Mouse (Mus musculus): ENCODE measurements around the gene Map4k5. TPM values are rescaled to one million over a fixed set of nuclear protein-coding genes. Genes with fewer than 3 reads are reported as not detected.

Map4k5 gene
- total RNA-seq, 2 experiments from 2014 or later = 22.4 to 24.3 TPM

DNA sequence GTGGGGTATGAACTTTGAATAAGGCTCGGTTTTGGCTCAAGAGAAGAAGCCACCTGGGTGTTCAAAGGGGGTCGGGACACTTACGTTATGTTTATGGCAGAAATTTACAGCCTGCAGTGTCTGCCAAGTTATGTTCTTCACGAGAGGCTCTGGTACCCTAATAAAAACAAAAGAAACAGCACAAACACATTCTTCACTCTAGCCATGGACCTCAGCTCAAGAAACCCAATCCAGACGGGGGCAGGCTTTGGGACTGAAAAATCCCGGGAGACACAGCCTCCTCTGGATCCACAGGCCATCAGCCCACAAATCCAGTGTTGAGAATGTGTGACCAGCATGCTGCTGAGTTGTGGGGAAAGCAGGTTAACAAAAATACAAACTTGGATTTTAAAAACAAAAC is 133.0 kb downstream of the Map4k5 start:
- DNase-seq = no peak
- intact Hi-C loops (cut with DNase I) = loop anchor here (5.0 kb wide), 1 partner anchor 57 kb away; no protein-coding TSS in a partner anchor

DNA sequence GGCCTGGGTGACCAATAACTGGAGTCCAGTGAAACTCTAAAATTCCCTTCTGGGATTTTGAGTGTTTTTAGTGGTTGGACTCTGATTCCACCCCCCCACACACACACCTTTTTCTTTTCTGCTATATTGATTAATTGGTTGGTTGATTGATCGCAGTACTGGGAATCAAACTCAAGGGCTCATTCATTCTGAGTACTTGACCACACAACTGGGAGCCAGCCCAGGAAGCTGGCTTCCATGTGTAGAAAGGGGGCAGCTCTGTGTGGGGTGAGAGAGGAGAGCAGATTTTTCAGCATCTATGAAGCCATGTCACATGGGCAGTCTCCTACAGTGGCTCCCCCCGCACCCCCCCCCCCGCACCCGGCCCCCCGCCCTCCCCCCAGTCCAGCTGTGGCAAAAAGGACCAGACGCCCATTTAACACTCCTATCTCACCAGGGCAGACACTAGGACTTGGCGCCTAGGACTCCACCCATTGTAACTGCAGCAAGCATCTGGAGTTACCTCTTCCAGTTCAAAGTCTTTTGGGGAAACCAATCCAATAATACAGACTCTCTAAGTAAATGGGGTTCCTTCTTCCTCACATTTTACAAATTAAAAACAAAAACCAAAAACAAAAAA is 133.6 kb downstream of the Map4k5 start:
- DNase-seq = no peak
- intact Hi-C loops (cut with DNase I) = loop anchor here (2.0 to 5.0 kb wide), 3 partner anchors 163 to 388 kb away; no protein-coding TSS in a partner anchor

DNA sequence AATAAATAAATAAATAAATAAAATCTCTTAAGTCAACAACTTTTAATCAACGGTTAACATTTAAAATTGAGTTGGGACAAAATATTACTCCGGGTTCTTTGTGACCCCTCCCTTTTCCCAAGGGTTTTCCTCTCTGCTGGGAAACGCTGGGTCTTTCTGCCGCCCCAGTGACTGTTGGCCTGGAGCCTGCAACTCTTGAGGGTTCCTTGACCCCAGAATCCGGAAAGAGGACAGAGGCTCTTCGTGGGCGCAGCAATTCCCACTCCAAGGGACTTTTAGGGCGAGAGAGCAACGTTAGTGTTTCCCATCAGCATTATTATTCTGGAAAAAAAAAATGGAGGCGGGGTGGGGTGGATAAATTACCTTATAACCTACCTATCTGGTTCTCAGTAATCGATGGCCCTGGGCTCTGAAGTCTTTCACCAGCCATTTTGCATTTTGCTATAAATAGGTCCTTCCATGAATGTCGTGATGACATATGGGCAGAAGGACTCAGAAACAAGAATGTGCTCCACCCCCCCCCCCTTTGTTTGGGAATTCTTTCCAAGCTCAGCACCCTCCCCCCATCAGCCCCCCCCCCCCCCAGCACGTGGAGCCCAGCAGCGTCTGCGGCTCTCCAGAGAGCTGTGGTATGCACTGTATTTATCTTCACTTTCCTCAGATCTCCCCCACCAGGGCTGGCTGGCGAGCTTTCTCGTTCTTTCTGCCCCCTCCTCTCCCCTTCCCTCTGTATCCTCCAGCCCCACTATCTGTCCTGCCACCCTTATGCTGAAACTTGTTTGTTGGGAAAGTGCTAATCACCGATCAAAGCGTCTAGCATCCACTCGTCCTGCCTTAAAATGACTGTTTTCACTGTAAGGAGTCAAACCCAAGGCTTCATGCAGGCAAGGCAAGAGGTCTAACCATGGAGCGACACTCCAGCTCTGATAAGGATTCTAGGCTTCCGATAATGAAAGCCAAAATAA is 134.5 kb downstream of the Map4k5 start:
- intact Hi-C loops (cut with DNase I) = loop anchor here (1.0 to 5.0 kb wide), 4 partner anchors 135 to 389 kb away; partner anchors contain the start of gene Map4k5
- DNase-seq = peak; percentile 29 to 41

DNA sequence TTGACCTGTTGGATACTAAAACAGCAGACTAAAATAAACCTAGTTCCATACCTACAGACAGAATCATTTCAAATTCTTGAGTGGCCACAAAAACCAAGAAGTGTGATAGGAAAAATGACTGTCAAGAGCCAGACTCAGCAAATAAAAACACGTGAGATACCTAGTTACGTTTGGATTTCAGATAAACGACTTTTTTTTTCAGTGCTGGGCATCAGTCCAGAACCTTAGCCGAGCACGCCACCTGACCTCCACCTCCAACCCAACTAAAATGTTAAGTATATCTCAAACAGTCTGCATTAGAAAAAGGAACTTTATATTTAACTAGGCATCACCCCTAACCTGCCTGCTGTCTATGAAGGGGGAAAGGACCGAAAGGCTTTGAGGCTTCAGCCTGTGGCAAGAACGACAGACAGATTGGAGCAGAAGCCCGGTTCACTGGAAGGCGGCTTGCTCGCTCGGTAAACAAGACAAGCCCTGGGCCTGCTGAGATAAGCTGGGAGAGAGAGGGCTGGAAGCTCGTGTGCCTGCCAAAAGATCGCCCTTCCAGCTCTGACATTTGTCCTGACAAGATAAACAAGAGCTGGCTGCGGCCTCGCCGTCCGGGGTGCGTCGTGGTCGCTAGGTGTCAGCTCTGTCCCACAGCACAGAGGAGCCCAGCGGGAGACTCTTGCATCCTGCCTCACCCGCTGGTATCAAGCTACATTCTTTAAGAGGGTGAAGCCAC is 135.4 kb downstream of the Map4k5 start:
- intact Hi-C loops (cut with DNase I) = loop anchor here (1.0 to 5.0 kb wide), 5 partner anchors 21 to 390 kb away; partner anchors contain the start of gene Map4k5
- peak; percentile 78 to 82 for DNase-seq

DNA sequence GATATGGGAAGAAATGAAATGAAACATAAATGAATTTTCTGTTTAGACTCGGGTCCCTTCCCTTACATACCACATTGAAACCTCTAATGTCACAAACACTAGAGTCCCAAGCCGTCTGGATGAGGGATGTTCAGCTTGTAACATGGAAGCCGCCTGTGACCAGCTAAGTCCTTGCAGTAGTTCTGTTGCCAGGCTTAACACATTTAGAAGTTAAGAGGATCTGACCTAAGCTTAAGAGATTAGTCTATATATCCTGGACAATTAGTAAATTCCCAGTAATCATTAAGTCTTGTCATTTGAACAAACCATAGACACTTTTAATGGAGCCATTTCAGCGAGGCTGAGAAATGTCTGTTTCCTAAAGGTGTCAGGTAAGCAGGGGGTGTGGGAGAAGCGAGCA is 137.0 kb downstream of the Map4k5 start:
- no peak for DNase-seq
- intact Hi-C loops (cut with DNase I) = loop anchor here (2.0 to 5.0 kb wide), 3 partner anchors 19 to 391 kb away; no protein-coding TSS in a partner anchor

DNA sequence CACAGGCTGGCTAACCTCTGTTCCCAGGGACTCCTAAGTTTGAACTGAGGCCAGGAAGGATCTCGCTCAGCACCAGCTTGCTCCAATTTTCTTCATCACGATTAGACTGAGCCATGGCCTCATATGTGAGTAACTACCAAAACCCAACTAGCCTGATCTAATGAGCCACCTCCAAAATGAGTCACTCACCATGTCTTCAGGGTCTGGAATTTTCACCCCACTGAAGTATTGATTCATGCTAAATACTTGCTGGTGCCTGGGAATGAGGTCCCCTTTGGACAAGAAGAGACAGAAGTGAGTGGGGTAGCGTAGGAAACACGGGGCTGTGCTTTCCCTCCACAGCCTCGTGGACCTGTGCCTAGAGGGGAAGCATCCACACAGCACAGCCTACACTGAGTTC is 139.1 kb downstream of the Map4k5 start:
- intact Hi-C loops (cut with DNase I) = no loop called here
- no peak for DNase-seq

Small RNA genes lying within 50 kb of the gene (microRNA-seq; reads per million reads assigned to microRNA genes)
- gene Mir681 (ENCODE audit: borderline number of aligned reads in 2 of 2) = 0 reads per million in 2 experiments

Other genes starting within 250 kb of the Map4k5 start
- 10 to 100 TPM; 35.5 to 36.2 TPM for gene Sos2, start 211.3 kb downstream of the Map4k5 start, total RNA-seq (2021)
- 10 to 100 TPM; 47.4 to 53.7 TPM for gene L2hgdh, start 168.3 kb downstream of the Map4k5 start, total RNA-seq (2021)
- gene Atp5s, start 168.2 kb downstream of the Map4k5 start, total RNA-seq (2021) = 10 to 100 TPM; 30.3 to 31.9 TPM
- 10 to 100 TPM in 1 of 2 experiments, 1 to 10 TPM in 1; 6.3 to 13.9 TPM for gene Cdkl1, start 101.9 kb downstream of the Map4k5 start, total RNA-seq (2021)
- 1 to 10 TPM; 4.3 to 4.7 TPM for gene Atl1, start 586 bp downstream of the Map4k5 start, total RNA-seq (2021)
- gene Sav1, start 93.8 kb upstream of the Map4k5 start, total RNA-seq (2021) = 10 to 100 TPM; 25.5 TPM
- gene Nin, start 220.5 kb upstream of the Map4k5 start, total RNA-seq (2021) = 10 to 100 TPM; 16.6 to 19.7 TPM